In genomic region chr10:77339871-77340341, GRCm38 (mm10) we compare ENCODE assay signal across 8 mouse cellular contexts.
A peak's percentile ranks its signal among the peaks of the same experiment; 100 is the strongest.
DNase-seq lines count a peak whose midpoint lies in the region; ATAC-seq and TF ChIP-seq lines count a peak whose summit lies in the region.

No protein-coding gene starts in this region.

- no peaks in the 10 kb centered on the region for H3K4me1 ChIP-seq in lung, postnatal 0 days (ENCODE audit: insufficient read depth, low read depth, low read length)
- no peaks in the 10 kb centered on the region; the same call in 1 of the 2 replicates for H3K4me1 ChIP-seq in hindbrain, embryonic 14.5 days (replicated peaks; ENCODE audit: control insufficient read depth, insufficient read depth, low read length)
- H3K4me1 ChIP-seq in midbrain, embryonic 12.5 days = peaks cover 20% of the 10 kb centered on the region

- ATAC-seq in lung, postnatal 0 days = no peak
- no peak; the same call in 1 of the 2 replicates for ATAC-seq in hindbrain, embryonic 14.5 days (ENCODE audit: low FRiP score)
- peak; percentile 77 for ATAC-seq in midbrain, embryonic 12.5 days (ENCODE audit: low FRiP score, low read depth)

- no peaks in the 10 kb centered on the region for H3K9me3 ChIP-seq in lung, postnatal 0 days (ENCODE audit: low read length)
- no peaks in the 10 kb centered on the region for H3K9me3 ChIP-seq in hindbrain, embryonic 14.5 days (ENCODE audit: control insufficient read depth, low read length)
- H3K9me3 ChIP-seq in midbrain, embryonic 12.5 days = no peaks in the 10 kb centered on the region

- WGBS in lung, postnatal 0 days = 23% methylated on average over 18 of the region's 18 CpGs
- WGBS in hindbrain, embryonic 14.5 days = 5% methylated on average over 18 of the region's 18 CpGs
- WGBS in midbrain, embryonic 12.5 days = 3% methylated on average over 18 of the region's 18 CpGs

- no peaks in the 10 kb centered on the region for H3K36me3 ChIP-seq in lung, postnatal 0 days (ENCODE audit: insufficient read depth, low read length)
- H3K36me3 ChIP-seq in hindbrain, embryonic 14.5 days (replicated peaks; ENCODE audit: control insufficient read depth, insufficient read depth) = no peaks in the 10 kb centered on the region
- H3K36me3 ChIP-seq in midbrain, embryonic 12.5 days = no peaks in the 10 kb centered on the region

- H3K4me2 ChIP-seq in lung, postnatal 0 days (replicated peaks; ENCODE audit: low read depth, low read length) = peak overlapping the region; percentile 38
- peak overlapping the region; percentile 68 for H3K4me2 ChIP-seq in hindbrain, embryonic 14.5 days (replicated peaks)
- H3K4me2 ChIP-seq in midbrain, embryonic 12.5 days (replicated peaks) = peak overlapping the region; percentile 84

- TF ChIP-seq CTCF in lung, postnatal 0 days (IDR thresholded peaks at IDR 0.05) = peak; percentile 53

- no peak overlapping the region for H3K4me3 ChIP-seq in lung, postnatal 0 days (ENCODE audit: low read depth, low read length)
- H3K4me3 ChIP-seq in hindbrain, embryonic 14.5 days (replicated peaks; ENCODE audit: low read length) = peak overlapping the region; percentile 38
- peak overlapping the region; percentile 47 for H3K4me3 ChIP-seq in midbrain, embryonic 12.5 days

- no peak overlapping the region for H3K27ac ChIP-seq in lung, postnatal 0 days (ENCODE audit: low read length)
- H3K27ac ChIP-seq in hindbrain, embryonic 14.5 days = no peak overlapping the region
- H3K27ac ChIP-seq in midbrain, embryonic 12.5 days (replicated peaks) = peak overlapping the region; percentile 39; the same call in 1 of the 2 replicates

- no peak overlapping the region for H3K9ac ChIP-seq in lung, postnatal 0 days (replicated peaks; ENCODE audit: low read depth)
- H3K9ac ChIP-seq in hindbrain, embryonic 14.5 days = peak overlapping the region; percentile 56
- peak overlapping the region; percentile 49 for H3K9ac ChIP-seq in midbrain, embryonic 12.5 days (replicated peaks)

- H3K27me3 ChIP-seq in lung, postnatal 0 days (replicated peaks; ENCODE audit: insufficient read depth, low read length) = no peaks in the 10 kb centered on the region
- H3K27me3 ChIP-seq in hindbrain, embryonic 14.5 days (ENCODE audit: control insufficient read depth, insufficient read depth, low read length) = no peaks in the 10 kb centered on the region
- peaks cover 3% of the 10 kb centered on the region; the same call in 1 of the 2 replicates for H3K27me3 ChIP-seq in midbrain, embryonic 12.5 days

- TF ChIP-seq EP300 in lung, postnatal 0 days (IDR thresholded peaks at IDR 0.05) = no peak

- peak; percentile 52 for DNase-seq in adrenal gland, postnatal 14 days
- DNase-seq in adrenal gland, postnatal 4 days (ENCODE audit: low spot score in 2 of 2) = no peak
- DNase-seq in lung, postnatal 0 days (ENCODE audit: low spot score) = no peak
- DNase-seq in lung, adult 18-20 months = no peak
- DNase-seq in hindbrain, embryonic 14.5 days (ENCODE audit: low spot score) = peak; percentile 56
- DNase-seq in frontal cortex, adult 2 months (ENCODE audit: extremely low spot score in 1 of 2, low spot score in 1 of 2) = no peak
- no peak for DNase-seq in layer of hippocampus, adult 8-10 months (ENCODE audit: low spot score in 2 of 2)

Comparison
In these comparisons a context has a peak if more than half of its experiments do, and no peak if none do; other contexts are left out.
1. DNase-seq: peak in adrenal gland, postnatal 14 days (single experiment) and hindbrain, embryonic 14.5 days (single experiment); none in adrenal gland, postnatal 4 days (0 of 2), lung, postnatal 0 days (single experiment), lung, adult 18-20 months (0 of 2), frontal cortex, adult 2 months (0 of 2) and layer of hippocampus, adult 8-10 months (0 of 2).
2. Peak in every context shown above with its lines, with median percentiles within 50 percentile points of each other: H3K4me2 ChIP-seq.